Mouse (Mus musculus) heart, postnatal 0 days (tissue): ENCODE measurements around the gene Gm48552. TPM values are rescaled to one million over a fixed set of nuclear protein-coding genes. Genes with fewer than 3 reads are reported as not detected.

Source experiments
- ATAC-seq: fragments of 200-750 bp; cut with Nextera tagmentation; 2 replicates; pipeline ENCODE4 v1.8.0; 2017; ENCODE audit warnings: low read depth, moderate number of reproducible peaks, moderate library complexity; ENCODE audit not compliant: insufficient read depth
- DNase-seq: peaks from one replicate; pipeline ENCODE4 v3.0.0-alpha.2; 2016; ENCODE audit warnings: low spot score
- H3K27ac ChIP-seq: fragments of 300-500 bp; sonication (generic); 2 replicates; pipeline ENCODE4 v1.5.1; 2014; ENCODE audit warnings: low read depth, mild to moderate bottlenecking
- H3K27me3 ChIP-seq: fragments of 300-500 bp; sonication (generic); 2 replicates; pipeline ENCODE4 v1.6.1; 2014; ENCODE audit warnings: low read length, mixed read lengths; ENCODE audit not compliant: control insufficient read depth, insufficient read depth
- H3K36me3 ChIP-seq: fragments of 300-500 bp; sonication (generic); replicated peaks from 2 replicates; pipeline ENCODE4 v1.6.1; 2014; ENCODE audit warnings: low read length, mixed read lengths; ENCODE audit not compliant: control insufficient read depth, insufficient read depth
- H3K4me1 ChIP-seq: fragments of 300-500 bp; sonication (generic); 2 replicates; pipeline ENCODE4 v1.6.1; 2014; ENCODE audit warnings: antibody characterized with exemption; ENCODE audit not compliant: control insufficient read depth, insufficient read depth
- H3K4me2 ChIP-seq: fragments of 300-500 bp; sonication (generic); 2 replicates; pipeline ENCODE4 v1.6.1; 2014; ENCODE audit warnings: low read depth, mild to moderate bottlenecking, low read length, moderate library complexity
- H3K4me3 ChIP-seq: fragments of 300-500 bp; sonication (generic); 2 replicates; pipeline ENCODE4 v1.5.1; 2014; ENCODE audit warnings: low read depth, low read length
- H3K9ac ChIP-seq: fragments of 300-500 bp; sonication (generic); replicated peaks from 2 replicates; pipeline ENCODE4 v1.6.1; 2014; ENCODE audit warnings: low read depth, low read length, mixed read lengths
- H3K9me3 ChIP-seq: fragments of 300-500 bp; sonication (generic); replicated peaks from 2 replicates; pipeline ENCODE4 v1.6.1; 2016; ENCODE audit warnings: low read length; ENCODE audit not compliant: control insufficient read depth
- CTCF ChIP-seq: IDR thresholded peaks from 2 replicates; pipeline ENCODE4 v1.5.1; 2016; ENCODE audit warnings: antibody characterized with exemption, control low read depth, low read depth
- EP300 ChIP-seq: IDR thresholded peaks from 2 replicates; pipeline ENCODE4 v1.6.1; 2016; ENCODE audit warnings: antibody characterized with exemption, low read depth
- WGBS: fragments of 180-500 bp; shearing (Covaris S2); extraction: QIAGEN DNeasy Blood & Tissue Kit; methylation state at CpG from one replicate; pipeline ENCODE4 v1.1.7; 2014; 5-methylcytosine and 5-hydroxymethylcytosine counted together
- polyA plus RNA-seq: library from polyadenylated mRNA; unstranded; fragments of >200 nt; fragmentation: Nextera tagmentation; extraction: Ambion mirVana; gene quantifications from 2 replicates; pipeline ENCODE4 v1.2.1, GENCODE M21; 2015
- total RNA-seq: library from RNA; depleted of rRNA; stranded (reverse); fragments of >200 nt; gene quantifications from 2 replicates; pipeline ENCODE4 v1.2.3, GENCODE M21; 2014; ENCODE audit warnings: low replicate concordance

Gm48552 gene
- total and polyA plus RNA-seq, 2 experiments from 2014 or later, result 0.45 TPM; not detected in 1

GRCm38 (mm10) chr10:81422661-81423217 is 33.9 kb downstream of the Gm48552 start:
- peaks cover 17% of the 10 kb centered on the region for H3K36me3 ChIP-seq
- ATAC-seq, result no peak
- H3K9me3 ChIP-seq, result no peaks in the 10 kb centered on the region
- H3K9ac ChIP-seq, result no peak overlapping the region
- DNase-seq, result no peak
- TF ChIP-seq EP300 (no peak), CTCF (no peak)
- no peaks in the 10 kb centered on the region for H3K27me3 ChIP-seq
- H3K4me1 ChIP-seq, result peaks cover 43% of the 10 kb centered on the region
- H3K4me3 ChIP-seq, result no peak overlapping the region
- no peak overlapping the region for H3K27ac ChIP-seq
- 80% methylated on average over 3 of the region's 3 CpGs for WGBS
- no peak overlapping the region for H3K4me2 ChIP-seq

DNA sequence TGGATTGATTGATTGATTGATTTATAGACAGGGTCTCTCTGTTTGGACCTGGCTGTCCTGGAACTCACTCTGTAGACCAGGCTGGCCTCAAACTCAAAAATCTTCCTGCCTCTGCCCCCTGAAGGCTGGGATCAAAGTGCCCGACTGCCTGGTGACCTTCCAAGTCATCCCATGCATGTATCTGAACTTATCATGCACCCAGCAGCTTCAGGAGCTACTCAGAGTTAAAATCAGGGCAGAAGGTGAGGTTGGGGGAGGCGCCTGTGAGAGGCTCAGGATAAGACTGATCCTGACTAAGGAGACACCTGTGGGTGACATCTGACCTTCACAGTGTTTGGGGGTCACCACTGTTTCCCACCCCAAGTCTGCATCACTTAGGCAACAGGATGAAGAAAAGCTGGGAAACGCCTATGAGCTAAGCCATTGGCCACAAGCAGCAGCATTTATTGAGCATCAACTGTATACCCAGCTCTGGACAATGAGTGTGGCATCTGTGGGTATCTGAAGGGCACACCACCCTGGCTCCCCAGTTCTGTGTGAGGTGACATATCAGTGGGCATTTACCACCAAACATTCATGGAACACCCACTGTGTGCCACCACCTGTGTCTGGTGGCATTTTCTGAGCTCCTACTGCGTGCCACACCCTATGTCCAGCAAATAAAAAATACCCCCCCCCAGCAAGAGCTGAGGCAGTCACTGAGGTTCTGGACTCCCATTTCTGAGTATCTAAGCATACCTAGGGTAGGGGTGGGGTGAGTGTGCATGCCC is 34.9 kb downstream of the Gm48552 start:
- Histone ChIP-seq H3K4me2 (peak overlapping the region; percentile 95; the same call in 1 of the 2 replicates), H3K9me3 (no peaks in the 10 kb centered on the region), H3K27ac (peak overlapping the region; percentile 83; the same call in 1 of the 2 replicates), H3K4me1 (peaks cover 34% of the 10 kb centered on the region), H3K36me3 (peaks cover 17% of the 10 kb centered on the region), H3K27me3 (no peaks in the 10 kb centered on the region), H3K4me3 (no peak overlapping the region), H3K9ac (no peak overlapping the region)
- WGBS, result 78% methylated on average over 4 of the region's 4 CpGs
- TF ChIP-seq CTCF (no peak), EP300 (no peak)
- no peak for DNase-seq
- no peak for ATAC-seq

GRCm38 (mm10) chr10:81424246-81425051 is 35.6 kb downstream of the Gm48552 start:
- H3K4me2 ChIP-seq, result peak overlapping the region; percentile 95
- peak; percentile 21 for ATAC-seq
- TF ChIP-seq CTCF (no peak), EP300 (no peak)
- no peak for DNase-seq
- WGBS, result 13% methylated on average over 25 of the region's 25 CpGs
- no peaks in the 10 kb centered on the region for H3K9me3 ChIP-seq
- H3K27me3 ChIP-seq, result no peaks in the 10 kb centered on the region
- H3K27ac ChIP-seq, result peak overlapping the region; percentile 83
- peak overlapping the region; percentile 80 for H3K4me3 ChIP-seq
- H3K9ac ChIP-seq, result peak overlapping the region; percentile 69
- peaks cover 31% of the 10 kb centered on the region for H3K4me1 ChIP-seq
- H3K36me3 ChIP-seq, result peaks cover 13% of the 10 kb centered on the region

GRCm38 (mm10) chr10:81425236-81425850 is 36.5 kb downstream of the Gm48552 start:
- ATAC-seq, result no peak
- peaks cover 6% of the 10 kb centered on the region for H3K36me3 ChIP-seq
- peaks cover 31% of the 10 kb centered on the region for H3K4me1 ChIP-seq
- H3K4me2 ChIP-seq, result peak overlapping the region; percentile 95
- H3K27me3 ChIP-seq, result no peaks in the 10 kb centered on the region
- peak overlapping the region; percentile 80 for H3K4me3 ChIP-seq
- no peak for DNase-seq
- H3K27ac ChIP-seq, result peak overlapping the region; percentile 83
- no peaks in the 10 kb centered on the region for H3K9me3 ChIP-seq
- peak overlapping the region; percentile 69 for H3K9ac ChIP-seq
- TF ChIP-seq CTCF (no peak), EP300 (no peak)
- WGBS, result 32% methylated on average over 10 of the region's 10 CpGs

GRCm38 (mm10) chr10:81426081-81426671 is 37.4 kb downstream of the Gm48552 start:
- Histone ChIP-seq H3K9ac (peak overlapping the region; percentile 69), H3K4me2 (peak overlapping the region; percentile 95), H3K27ac (peak overlapping the region; percentile 83), H3K4me3 (peak overlapping the region; percentile 80), H3K4me1 (peaks cover 31% of the 10 kb centered on the region), H3K9me3 (no peaks in the 10 kb centered on the region), H3K27me3 (no peaks in the 10 kb centered on the region), H3K36me3 (no peaks in the 10 kb centered on the region)
- under 1% methylated on average over 16 of the region's 33 CpGs for WGBS
- DNase-seq, result no peak
- no peak for ATAC-seq
- no peak for TF ChIP-seq EP300
- no peak for TF ChIP-seq CTCF
